Mouse (Mus musculus): Measurements from ENCODE around the gene Vmn2r8. TPM values are rescaled to one million over a fixed set of nuclear protein-coding genes. Genes with fewer than 3 reads are reported as not detected.
A peak's percentile ranks its signal among the peaks of the same experiment; 100 is the strongest.

The Vmn2r8 gene
- total RNA-seq, 2 experiments from 2014 or later, result not detected

DNA sequence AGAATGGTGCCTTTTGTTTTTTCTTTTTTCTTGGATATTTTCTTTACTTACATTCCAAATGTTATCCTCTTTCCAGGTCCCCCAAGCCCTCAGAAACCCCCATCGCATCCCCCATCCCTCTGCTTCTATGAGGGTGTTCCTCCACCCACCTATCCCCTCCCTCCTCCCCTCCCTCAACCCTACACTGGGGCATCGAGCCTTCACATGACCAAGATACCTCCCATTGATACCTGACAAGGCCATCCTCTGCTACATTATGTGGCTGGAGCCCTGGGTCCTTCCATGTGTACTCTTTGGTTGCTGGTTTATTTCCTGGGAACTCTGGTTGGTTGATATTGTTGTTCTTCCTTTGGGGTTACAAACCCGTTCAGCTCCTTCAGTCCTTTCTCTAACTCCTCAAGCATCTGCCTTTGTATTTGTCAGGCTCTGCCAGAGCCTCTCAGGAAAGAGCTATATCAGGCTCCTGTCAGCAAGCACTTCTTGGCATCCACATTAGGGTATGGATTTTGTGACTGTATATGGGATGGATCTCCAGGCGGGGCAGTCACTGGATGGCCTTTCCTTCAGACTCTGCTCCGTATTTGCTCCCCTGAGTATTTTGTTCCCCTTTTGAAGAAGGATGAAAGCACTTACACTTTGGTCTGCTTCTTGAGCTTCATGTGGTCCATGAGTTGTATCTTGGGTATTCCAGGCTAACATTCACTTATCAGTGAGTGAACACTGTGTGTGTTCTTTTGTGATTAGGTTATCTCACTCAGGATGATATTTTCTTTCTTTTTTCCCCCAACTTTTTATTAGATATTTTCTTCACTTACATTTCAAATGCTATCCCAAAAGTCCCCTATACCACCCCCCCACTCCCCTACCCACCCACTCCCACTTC is 58.1 kb downstream of the Vmn2r8 start:
- DNase-seq (ENCODE audit: extremely low spot score in 1 of 2, low spot score in 2 of 2), result no peak
- Histone ChIP-seq H3K27ac (no peak overlapping the region), H3K4me3 (no peak overlapping the region)
- no peak for TF ChIP-seq CTCF (IDR thresholded peaks at IDR 0.05)
- intact Hi-C loops (cut with DNase I), result loop anchor here (10.0 kb wide), 1 partner anchor 326 kb away; no protein-coding TSS in a partner anchor

DNA sequence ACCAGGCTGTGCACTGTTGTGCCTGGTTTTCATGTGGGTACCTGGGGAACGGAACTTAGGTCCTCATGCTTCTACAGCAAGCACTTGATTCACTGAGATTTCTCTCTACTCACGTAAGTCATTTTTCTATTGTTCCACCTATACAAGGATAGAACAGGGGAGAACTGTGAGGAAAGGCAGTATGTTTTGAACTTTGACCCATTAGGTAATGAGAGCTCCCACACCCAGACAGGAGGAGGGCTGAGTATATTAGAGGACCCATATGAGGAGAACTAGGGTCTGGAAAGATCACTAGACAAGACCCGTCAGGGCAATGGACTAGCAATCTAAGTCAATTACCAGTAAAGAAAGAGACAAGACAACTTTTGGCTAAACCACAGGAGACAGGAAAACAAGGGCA is 64.0 kb downstream of the Vmn2r8 start:
- no peak for TF ChIP-seq CTCF (IDR thresholded peaks at IDR 0.05)
- DNase-seq (ENCODE audit: extremely low spot score in 1 of 2, low spot score in 2 of 2), result no peak
- H3K27ac ChIP-seq, result no peak overlapping the region
- no peak overlapping the region for H3K4me3 ChIP-seq
- intact Hi-C loops (cut with DNase I), result no loop called here

DNA sequence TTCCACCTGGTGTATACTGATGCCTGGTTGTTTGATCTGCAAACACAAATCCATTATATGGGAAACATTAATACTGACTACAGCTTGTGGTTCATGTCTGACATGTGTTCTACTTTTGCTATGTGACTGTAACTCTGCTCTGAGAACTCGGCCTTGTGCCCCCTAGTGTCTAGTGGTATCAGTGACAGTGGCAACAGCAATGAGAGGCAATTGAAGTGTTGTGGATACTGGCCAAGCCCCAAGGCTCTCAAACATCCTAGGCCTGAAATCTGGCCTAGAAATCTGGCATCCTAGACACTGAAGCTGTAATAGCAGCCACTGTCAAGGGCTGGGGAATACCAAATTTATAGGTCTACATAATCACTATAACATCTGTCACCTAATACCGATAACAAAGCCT is 64.8 kb downstream of the Vmn2r8 start:
- H3K27ac ChIP-seq, result no peak overlapping the region
- DNase-seq (ENCODE audit: extremely low spot score in 1 of 2, low spot score in 2 of 2), result no peak
- intact Hi-C loops (cut with DNase I), result no loop called here
- no peak overlapping the region for H3K4me3 ChIP-seq
- TF ChIP-seq CTCF (IDR thresholded peaks at IDR 0.05), result peak; percentile 5; the same call in 1 of the 2 replicates

DNA sequence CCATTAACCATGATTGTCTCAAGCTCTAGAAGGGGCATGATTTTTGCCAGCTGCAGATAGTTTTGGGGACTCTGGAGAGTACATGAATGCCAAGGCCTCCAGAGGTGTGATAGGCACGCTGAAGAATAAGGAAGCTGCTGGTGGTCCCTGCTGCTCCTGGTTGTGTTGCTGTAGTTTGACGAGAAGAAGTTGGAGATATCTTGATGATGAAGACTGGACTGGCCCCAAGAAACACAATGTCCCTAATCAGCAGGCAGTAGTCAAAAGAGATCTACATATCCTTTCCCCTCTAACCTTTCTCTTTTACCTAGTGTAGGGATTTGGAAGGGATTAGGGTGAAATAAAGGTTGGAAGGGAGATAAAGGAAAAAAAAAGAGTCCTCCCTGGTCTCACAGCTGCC is 66.1 kb downstream of the Vmn2r8 start:
- Histone ChIP-seq H3K4me3 (no peak overlapping the region), H3K27ac (no peak overlapping the region)
- intact Hi-C loops (cut with DNase I), result no loop called here
- DNase-seq (ENCODE audit: extremely low spot score in 1 of 2, low spot score in 2 of 2), result no peak
- no peak for TF ChIP-seq CTCF (IDR thresholded peaks at IDR 0.05)

DNA sequence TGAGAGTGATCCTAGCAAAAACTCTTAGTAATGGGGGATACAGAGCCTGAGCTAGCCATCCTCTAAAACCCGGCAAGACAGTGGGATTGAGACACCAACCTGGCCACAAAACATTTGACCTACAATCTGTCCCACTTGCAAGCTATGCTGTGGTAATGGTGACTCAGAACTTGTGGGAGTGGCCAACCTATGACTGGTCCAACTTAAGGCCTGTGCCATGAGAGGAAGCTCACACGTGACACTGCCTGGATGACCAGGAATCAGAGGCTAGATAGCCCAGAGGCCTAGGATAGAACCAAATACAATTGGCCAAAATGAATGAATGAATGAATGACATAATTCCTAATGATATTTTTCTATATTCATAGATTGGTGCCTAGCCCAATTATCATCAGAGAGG is 66.8 kb downstream of the Vmn2r8 start:
- no peak for TF ChIP-seq CTCF (IDR thresholded peaks at IDR 0.05)
- no peak for DNase-seq (ENCODE audit: extremely low spot score in 1 of 2, low spot score in 2 of 2)
- H3K4me3 ChIP-seq, result no peak overlapping the region
- H3K27ac ChIP-seq, result no peak overlapping the region
- intact Hi-C loops (cut with DNase I), result no loop called here

Other genes with a start within 250 kb of the Vmn2r8 start
- 100 to 1,000 TPM in 1 of 2 experiments, 10 to 100 TPM in 1; 98.8 to 106 TPM for gene Gak, start 179.1 kb downstream of the Vmn2r8 start, total RNA-seq (2021)
- gene Tmem175, start 179.1 kb downstream of the Vmn2r8 start, total RNA-seq (2021), result 10 to 100 TPM; 40.8 to 43.2 TPM
- gene Idua, start 148.5 kb downstream of the Vmn2r8 start, total RNA-seq (2021), result 10 to 100 TPM; 14.9 to 20.8 TPM
- gene Dgkq, start 139.2 kb downstream of the Vmn2r8 start, total RNA-seq (2021), result 10 to 100 TPM; 58.9 to 59.7 TPM
- 1 to 10 TPM in 1 of 2 experiments, under 1 TPM in 1; 0.89 to 1.4 TPM for gene Slc26a1, start 133.3 kb downstream of the Vmn2r8 start, total RNA-seq (2021)
- gene Fgfrl1, start 116.5 kb downstream of the Vmn2r8 start, total RNA-seq (2021), result 10 to 100 TPM; 19.7 to 21.7 TPM
- not detected for gene Rnf212, start 33.9 kb downstream of the Vmn2r8 start, total RNA-seq (2021)
- gene Tmed11, start 13.5 kb downstream of the Vmn2r8 start, total RNA-seq (2021), result not detected
- not detected for gene Vmn2r9, start 43.8 kb upstream of the Vmn2r8 start, total RNA-seq (2021)
- not detected for gene Vmn2r10, start 197.7 kb upstream of the Vmn2r8 start, total RNA-seq (2021)